Mouse (Mus musculus): ENCODE data around the gene Sco2. TPM values are rescaled to one million over a fixed set of nuclear protein-coding genes. Genes with fewer than 3 reads are reported as not detected.

The Sco2 gene
- polyA plus RNA-seq, 1 experiment from 2014 or later: 20.2 TPM

Other genes starting within 250 kb of the Sco2 start
- gene Hdac10, start 245.1 kb downstream of the Sco2 start, polyA plus RNA-seq (2015; fragmentation: Nextera tagmentation; extraction: Ambion mirVana): 27.3 and 29.2 TPM in 2 replicates
- 4.1 and 4.4 TPM in 2 replicates for gene Mapk12, start 233.1 kb downstream of the Sco2 start, polyA plus RNA-seq (2015; fragmentation: Nextera tagmentation; extraction: Ambion mirVana)
- 23.7 and 28.3 TPM in 2 replicates for gene Mapk11, start 224.2 kb downstream of the Sco2 start, polyA plus RNA-seq (2015; fragmentation: Nextera tagmentation; extraction: Ambion mirVana)
- gene Plxnb2, start 193.1 kb downstream of the Sco2 start, polyA plus RNA-seq (2015; fragmentation: Nextera tagmentation; extraction: Ambion mirVana): 85.2 and 106 TPM in 2 replicates
- 86.6 and 93.2 TPM in 2 replicates for gene Dennd6b, start 177.3 kb downstream of the Sco2 start, polyA plus RNA-seq (2015; fragmentation: Nextera tagmentation; extraction: Ambion mirVana)
- gene Ppp6r2, start 162.3 kb downstream of the Sco2 start, polyA plus RNA-seq (2015; fragmentation: Nextera tagmentation; extraction: Ambion mirVana): 59.4 and 71.5 TPM in 2 replicates
- 93.2 and 102 TPM in 2 replicates for gene Sbf1, start 58.5 kb downstream of the Sco2 start, polyA plus RNA-seq (2015; fragmentation: Nextera tagmentation; extraction: Ambion mirVana)
- not detected in 2 replicates for gene Adm2, start 51.1 kb downstream of the Sco2 start, polyA plus RNA-seq (2015; fragmentation: Nextera tagmentation; extraction: Ambion mirVana)
- gene Miox, start 39.4 kb downstream of the Sco2 start, polyA plus RNA-seq (2015; fragmentation: Nextera tagmentation; extraction: Ambion mirVana): not detected in 2 replicates
- gene Lmf2, start 18.2 kb downstream of the Sco2 start, polyA plus RNA-seq (2015; fragmentation: Nextera tagmentation; extraction: Ambion mirVana): 33.0 and 38.5 TPM in 2 replicates
- gene Ncaph2, start 18.1 kb downstream of the Sco2 start, polyA plus RNA-seq (2015; fragmentation: Nextera tagmentation; extraction: Ambion mirVana): 115 and 122 TPM in 2 replicates
- gene Tymp, start 3.2 kb upstream of the Sco2 start, polyA plus RNA-seq (2015; fragmentation: Nextera tagmentation; extraction: Ambion mirVana): 2.6 TPM in 2 replicates
- 4.8 and 5.4 TPM in 2 replicates for gene Odf3b, start 5.4 kb upstream of the Sco2 start, polyA plus RNA-seq (2015; fragmentation: Nextera tagmentation; extraction: Ambion mirVana)
- gene Klhdc7b, start 11.1 kb upstream of the Sco2 start, polyA plus RNA-seq (2015; fragmentation: Nextera tagmentation; extraction: Ambion mirVana): 0.08 TPM in 1 of 2 replicates, not detected in the other
- not detected in 2 replicates for gene Syce3, start 36.7 kb upstream of the Sco2 start, polyA plus RNA-seq (2015; fragmentation: Nextera tagmentation; extraction: Ambion mirVana)
- gene Cpt1b, start 52.0 kb upstream of the Sco2 start, polyA plus RNA-seq (2015; fragmentation: Nextera tagmentation; extraction: Ambion mirVana): 0.60 and 1.4 TPM in 2 replicates
- 5.3 and 5.9 TPM in 2 replicates for gene C730034F03Rik, start 55.7 kb upstream of the Sco2 start, polyA plus RNA-seq (2015; fragmentation: Nextera tagmentation; extraction: Ambion mirVana)
- 0.11 TPM in 1 of 2 replicates, not detected in the other for gene Gm44502, start 55.9 kb upstream of the Sco2 start, polyA plus RNA-seq (2015; fragmentation: Nextera tagmentation; extraction: Ambion mirVana)
- 82.1 and 85.6 TPM in 2 replicates for gene Chkb, start 56.1 kb upstream of the Sco2 start, polyA plus RNA-seq (2015; fragmentation: Nextera tagmentation; extraction: Ambion mirVana)
- 84.5 and 88.1 TPM in 2 replicates for gene Mapk8ip2, start 80.1 kb upstream of the Sco2 start, polyA plus RNA-seq (2015; fragmentation: Nextera tagmentation; extraction: Ambion mirVana)
- gene Arsa, start 103.6 kb upstream of the Sco2 start, polyA plus RNA-seq (2015; fragmentation: Nextera tagmentation; extraction: Ambion mirVana): 35.4 and 37.3 TPM in 2 replicates
- gene Shank3, start 125.8 kb upstream of the Sco2 start, polyA plus RNA-seq (2015; fragmentation: Nextera tagmentation; extraction: Ambion mirVana): 7.7 and 8.4 TPM in 2 replicates
- 0.75 and 0.93 TPM in 2 replicates for gene Acr, start 194.5 kb upstream of the Sco2 start, polyA plus RNA-seq (2015; fragmentation: Nextera tagmentation; extraction: Ambion mirVana)
- 81.8 and 91.8 TPM in 2 replicates for gene Rabl2, start 218.1 kb upstream of the Sco2 start, polyA plus RNA-seq (2015; fragmentation: Nextera tagmentation; extraction: Ambion mirVana)